Mouse (Mus musculus) left cerebral cortex, adult 2 months (tissue): ENCODE results near the gene Snx1. TPM values are rescaled to one million over a fixed set of nuclear protein-coding genes. Genes with fewer than 3 reads are reported as not detected.

Source experiments
- DNase-seq, 2 experiments: peaks; one replicate each; pipeline ENCODE4 v3.0.0; 2021 to 2022; ENCODE audit warnings: low spot score in 2 of 2, mixed read lengths in 1 of 2; ENCODE audit errors: extremely low spot score in 1 of 2
- H3K27ac ChIP-seq: fragments of 200-600 bp; 2 replicates; pipeline ENCODE4 v1.8.1; 2022
- H3K4me3 ChIP-seq: fragments of 200-600 bp; 2 replicates; pipeline ENCODE4 v1.8.1; 2022
- CTCF ChIP-seq: fragments of 200-600 bp; IDR thresholded peaks from 2 replicates; pipeline ENCODE4 v1.8.1; 2022; ENCODE audit warnings: antibody characterized with exemption, mild to moderate bottlenecking, moderate library complexity
- intact Hi-C: fragments of 180-260 bp; cut with DNase I; formaldehyde crosslinking; loops from one replicate; pipeline ENCODE4 v1.15.1; 2025
- total RNA-seq, 2 experiments: library from RNA; stranded (reverse); gene quantifications; 2 replicates each; pipeline ENCODE4 v1.2.3; 2021

Snx1 gene
- total RNA-seq, 2 experiments from 2014 or later: 71.8 to 74.8 TPM

DNA sequence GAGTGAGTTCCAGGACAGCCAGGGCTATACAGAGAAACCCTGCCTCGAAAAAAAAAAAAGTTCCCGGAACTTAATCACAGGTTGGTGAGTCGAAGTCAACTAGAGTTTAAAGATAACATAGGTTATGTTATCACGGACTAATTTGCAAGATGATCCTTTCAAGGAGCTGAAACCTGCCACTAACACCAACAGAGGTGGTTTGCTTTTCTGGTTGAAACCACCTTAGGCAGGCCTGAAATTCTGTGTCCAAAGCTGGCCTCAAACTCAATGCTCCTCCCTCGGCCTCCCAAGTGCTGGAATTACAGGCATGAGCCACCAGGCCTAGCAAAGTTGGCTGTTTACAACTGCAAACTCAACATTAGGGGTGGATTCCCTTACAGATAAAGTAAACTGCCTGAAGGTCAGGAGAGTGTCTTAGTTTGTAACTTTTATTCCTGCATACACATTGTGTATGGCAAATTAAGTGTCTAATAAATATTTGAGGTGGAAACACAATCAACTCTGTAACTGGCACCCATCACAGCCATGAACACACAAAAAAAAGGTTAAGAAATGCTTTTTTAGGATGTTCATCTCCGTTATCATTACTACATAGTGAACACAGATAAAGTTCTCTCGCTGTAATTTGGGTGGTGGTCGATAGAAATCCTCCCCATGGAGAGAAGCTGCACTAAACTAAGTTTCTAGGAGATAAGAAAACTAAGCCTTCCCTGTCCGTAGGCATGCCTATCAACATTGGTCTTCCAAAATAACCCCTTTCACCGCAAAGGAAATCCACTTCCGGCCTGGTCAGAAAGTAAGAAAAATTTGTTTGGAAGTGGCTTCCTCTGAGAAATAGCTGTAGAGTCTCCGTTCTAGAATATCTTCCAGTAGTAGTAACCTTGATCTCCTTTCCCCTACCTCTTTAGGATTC lies 588 bp downstream of the Snx1 start:
- H3K4me3 ChIP-seq: peak overlapping the region; percentile 68
- DNase-seq: no peak
- intact Hi-C loops: loop anchor here (2.0 kb wide), 1 partner anchor 217 kb away; the partner anchor contains the start of genes Csnk1g1 and Trip4
- peak overlapping the region; percentile 84 for H3K27ac ChIP-seq
- TF ChIP-seq CTCF: no peak

DNA sequence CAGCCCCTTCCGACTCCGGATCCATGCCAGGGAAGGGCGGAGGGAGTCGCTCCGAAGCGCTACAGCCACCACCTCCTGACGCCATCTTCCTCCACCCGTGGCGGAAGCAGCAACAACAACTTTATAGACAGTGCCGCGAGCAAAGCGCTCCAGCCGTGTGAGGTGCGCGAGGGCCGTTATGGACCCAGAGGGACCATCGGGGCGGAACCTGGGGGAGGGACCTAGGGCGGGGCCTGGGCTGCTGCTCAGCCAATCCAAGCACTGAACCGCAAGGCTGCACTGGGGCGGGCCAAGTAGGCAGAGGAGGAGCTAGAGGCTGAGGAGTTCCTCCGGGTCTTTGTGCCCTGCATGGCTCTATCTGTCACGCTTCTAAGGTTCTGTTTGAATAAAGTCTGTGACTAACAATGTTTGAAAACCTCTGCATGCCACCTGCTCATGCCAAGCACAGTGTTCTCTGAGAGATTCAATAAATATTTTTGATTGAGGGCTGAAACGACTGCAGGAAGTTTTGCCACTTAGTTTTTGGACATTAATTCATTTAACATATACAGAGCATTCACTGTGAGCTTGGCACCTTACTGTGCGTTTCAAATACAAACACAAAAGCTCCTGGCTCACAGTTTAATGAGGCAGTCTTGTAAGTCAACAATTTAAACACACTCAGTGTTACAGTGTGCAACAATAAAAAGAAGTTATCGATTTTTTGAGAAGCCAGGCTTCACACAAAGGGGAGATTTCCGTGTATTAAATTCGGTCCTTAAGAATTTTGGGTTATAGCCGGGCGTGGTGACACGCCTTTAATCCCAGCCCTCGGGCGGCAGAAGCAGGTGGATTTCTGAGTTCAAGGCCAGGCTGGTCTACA lies 1.5 kb downstream of the Snx1 start:
- TF ChIP-seq CTCF: no peak
- H3K4me3 ChIP-seq: peak overlapping the region; percentile 78
- intact Hi-C loops: loop anchor here (1.0 to 2.0 kb wide), 2 partner anchors 65 to 216 kb away; partner anchors contain the start of genes Csnk1g1, Ppib and Trip4
- H3K27ac ChIP-seq: peak overlapping the region; percentile 89
- DNase-seq: peak; percentile 91 to 93

DNA sequence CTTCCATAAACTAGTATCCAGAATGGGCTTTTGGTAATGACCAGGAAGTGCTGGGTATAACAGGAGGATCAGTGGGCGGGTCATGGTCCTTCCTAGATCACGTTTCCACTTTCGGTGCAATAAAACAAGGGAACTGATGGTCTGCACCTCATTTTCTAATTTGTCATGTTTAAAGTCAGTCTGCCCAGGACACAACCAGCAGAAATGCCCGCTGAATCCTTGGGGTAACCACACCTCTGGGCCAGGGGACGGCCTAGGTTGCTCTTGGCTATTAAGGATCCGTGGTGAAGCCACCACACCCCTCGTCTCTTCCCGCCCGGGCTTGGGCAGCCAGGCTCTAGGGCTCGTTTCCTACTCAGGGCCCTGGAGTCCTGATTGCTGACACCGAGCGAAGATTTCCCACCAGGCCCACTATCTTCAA lies 2.3 kb downstream of the Snx1 start:
- no peak for TF ChIP-seq CTCF
- DNase-seq: no peak
- intact Hi-C loops: loop anchor here (1.0 to 2.0 kb wide), 2 partner anchors 64 to 215 kb away; partner anchors contain the start of genes Csnk1g1, Ppib and Trip4
- Histone ChIP-seq H3K27ac (peak overlapping the region; percentile 89), H3K4me3 (peak overlapping the region; percentile 78)

DNA sequence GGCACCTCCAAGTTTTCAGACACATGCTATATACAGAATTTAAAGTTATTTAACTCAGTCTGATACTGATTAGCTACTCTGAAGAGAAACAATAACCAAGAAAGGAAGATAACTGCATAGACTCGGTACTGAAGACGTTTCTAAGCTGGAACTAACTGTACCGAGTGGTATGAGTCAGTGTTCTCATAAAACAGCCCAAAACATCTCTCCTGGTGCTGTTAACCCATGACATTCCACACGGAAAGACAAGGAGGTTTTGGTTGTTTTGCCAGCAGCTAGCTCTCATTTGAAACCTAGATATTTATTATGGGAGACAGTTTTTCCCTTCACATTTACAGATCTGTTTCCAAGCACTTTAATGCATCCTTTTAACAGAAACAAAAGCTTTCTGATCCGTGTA lies 2.7 kb downstream of the Snx1 start:
- no peak for DNase-seq
- no peak for TF ChIP-seq CTCF

DNA sequence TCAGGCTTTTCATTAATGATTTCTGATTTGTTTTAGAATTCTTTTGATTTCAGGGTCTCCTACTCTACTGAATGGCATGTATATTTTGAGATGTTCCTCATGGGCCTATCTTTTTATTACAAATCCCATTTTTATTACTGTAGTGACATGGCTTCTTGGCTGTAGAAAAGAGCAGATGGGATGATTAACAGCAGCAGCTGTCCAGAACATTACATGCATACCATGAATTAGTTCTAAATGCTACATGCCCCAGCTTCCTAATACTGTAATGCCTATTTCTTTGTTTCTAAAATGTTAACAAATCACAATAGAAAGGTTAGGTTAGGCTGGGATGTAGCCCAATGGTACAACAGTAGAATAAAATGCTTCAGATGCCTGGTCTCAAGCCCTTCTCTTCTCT lies 5.0 kb downstream of the Snx1 start:
- no peak for TF ChIP-seq CTCF
- no peak for DNase-seq
- intact Hi-C loops: no loop called here
- no peak overlapping the region for H3K27ac ChIP-seq
- no peak overlapping the region for H3K4me3 ChIP-seq

More for the DNA sequence above, 2.7 kb downstream of the Snx1 start:
- intact Hi-C loops: loop anchor here (1.0 to 2.0 kb wide), 2 partner anchors 63 to 215 kb away; partner anchors contain the start of genes Csnk1g1, Ppib and Trip4
- Histone ChIP-seq H3K4me3 (peak overlapping the region; percentile 78), H3K27ac (peak overlapping the region; percentile 89)

DNA sequence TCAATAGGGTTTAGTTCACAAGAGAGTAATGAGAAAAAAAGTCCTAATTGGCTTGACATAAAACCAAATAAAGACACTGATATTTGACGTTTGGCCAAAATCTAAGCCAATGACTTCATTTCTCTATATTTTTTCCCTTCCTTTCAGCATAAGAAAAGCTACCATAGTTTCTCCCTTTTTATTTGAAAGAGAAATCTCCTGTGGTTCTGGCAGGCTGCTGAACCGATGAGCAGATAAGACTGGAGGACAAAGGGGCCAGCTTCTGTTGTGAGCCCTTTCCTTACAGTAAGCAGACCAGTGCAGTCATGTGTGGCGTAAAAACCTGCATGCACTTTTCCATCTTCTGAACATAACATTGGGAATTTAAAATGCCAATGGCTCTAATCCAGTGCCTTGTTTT lies 5.4 kb downstream of the Snx1 start:
- H3K27ac ChIP-seq: no peak overlapping the region

DNA sequence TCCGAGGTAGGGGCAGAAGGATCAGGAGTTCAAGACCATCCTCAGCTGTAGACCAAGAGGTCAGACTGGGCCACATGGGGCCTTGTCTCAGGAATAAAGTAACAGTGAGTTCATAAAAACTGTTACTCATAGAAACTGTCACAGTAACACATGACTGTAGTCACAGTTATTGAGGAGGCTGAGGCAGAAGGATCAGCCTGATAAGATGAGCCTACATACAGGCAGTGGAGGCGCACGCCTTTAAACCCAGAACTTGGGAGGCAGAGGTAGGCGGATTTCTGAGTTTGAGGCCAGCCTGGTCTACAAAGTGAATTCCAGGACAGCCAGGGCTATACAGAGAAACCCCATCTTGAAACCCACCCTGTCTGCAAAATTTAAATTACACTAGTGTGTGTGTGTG lies 6.3 kb downstream of the Snx1 start:
- no peak for DNase-seq
- intact Hi-C loops: no loop called here
- TF ChIP-seq CTCF: no peak
- Histone ChIP-seq H3K4me3 (no peak overlapping the region), H3K27ac (no peak overlapping the region)

More for the DNA sequence above, 5.4 kb downstream of the Snx1 start:
- H3K4me3 ChIP-seq: no peak overlapping the region
- no peak for DNase-seq
- no peak for TF ChIP-seq CTCF
- intact Hi-C loops: no loop called here

DNA sequence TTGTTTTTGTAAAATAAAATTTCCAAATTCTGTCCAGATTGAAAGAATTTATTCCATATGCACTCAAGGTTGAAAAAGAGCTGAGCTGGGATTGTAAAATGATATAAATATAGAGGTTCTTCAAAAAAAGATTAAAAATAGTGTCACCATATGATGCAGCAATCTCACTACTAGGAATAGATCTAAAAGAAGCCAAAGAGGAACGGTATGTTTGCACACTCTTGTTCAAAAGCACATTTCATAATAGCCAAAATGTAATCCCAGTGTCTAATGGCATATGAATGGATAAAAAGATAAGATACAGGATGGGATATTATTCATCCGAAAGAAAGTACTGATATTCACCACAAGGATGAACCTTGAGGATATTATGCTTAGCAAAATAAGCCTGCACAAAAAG lies 6.9 kb downstream of the Snx1 start:
- intact Hi-C loops: no loop called here
- Histone ChIP-seq H3K27ac (0 out of 2 replicates have a peak overlapping the region, but pooled peaks have one; percentile 1), H3K4me3 (no peak overlapping the region)
- peak; percentile 3 for TF ChIP-seq CTCF
- no peak for DNase-seq

DNA sequence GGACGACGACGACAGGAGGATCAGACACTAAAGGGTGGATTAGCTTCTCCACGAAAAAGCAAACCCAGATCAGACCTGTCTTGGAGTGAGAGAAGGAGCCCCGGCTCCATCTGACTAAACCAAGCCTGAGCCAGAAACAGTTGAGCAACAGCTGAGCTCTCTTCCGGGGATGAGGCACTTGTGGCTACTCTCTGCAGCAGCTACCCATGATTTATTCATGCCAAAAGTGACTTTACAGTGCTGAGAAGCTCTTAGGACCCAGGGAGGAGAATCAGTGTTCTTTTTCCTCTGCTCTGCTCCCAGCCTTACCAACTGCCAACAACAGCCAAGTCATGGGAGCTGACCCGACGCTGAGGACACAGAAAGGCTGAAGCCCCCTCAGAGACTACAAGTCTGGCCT lies 9.5 kb downstream of the Snx1 start:
- no peak overlapping the region for H3K4me3 ChIP-seq
- intact Hi-C loops: no loop called here
- no peak overlapping the region for H3K27ac ChIP-seq
- no peak for DNase-seq
- no peak for TF ChIP-seq CTCF

DNA sequence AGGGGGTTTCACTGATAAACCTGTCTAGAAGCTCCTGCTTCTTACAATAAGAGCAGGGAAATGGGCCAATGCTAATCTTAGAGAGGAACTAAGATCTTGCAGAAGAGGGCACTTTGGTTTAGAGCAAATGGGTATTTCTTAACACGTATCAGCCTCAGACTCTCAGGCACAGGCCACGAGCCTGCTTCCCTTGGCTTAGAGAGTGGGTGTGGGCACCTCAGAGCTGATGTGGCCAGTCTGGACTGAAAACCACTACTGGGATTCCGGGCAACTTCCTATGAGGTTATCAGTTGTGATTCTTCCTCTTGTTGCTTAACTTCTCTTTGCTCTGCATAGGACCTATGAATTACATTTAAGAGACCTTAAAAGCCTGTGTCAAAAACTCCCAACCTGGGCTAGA lies 12.0 kb downstream of the Snx1 start:
- Histone ChIP-seq H3K27ac (no peak overlapping the region), H3K4me3 (no peak overlapping the region)
- DNase-seq: no peak
- intact Hi-C loops: no loop called here
- TF ChIP-seq CTCF: no peak

DNA sequence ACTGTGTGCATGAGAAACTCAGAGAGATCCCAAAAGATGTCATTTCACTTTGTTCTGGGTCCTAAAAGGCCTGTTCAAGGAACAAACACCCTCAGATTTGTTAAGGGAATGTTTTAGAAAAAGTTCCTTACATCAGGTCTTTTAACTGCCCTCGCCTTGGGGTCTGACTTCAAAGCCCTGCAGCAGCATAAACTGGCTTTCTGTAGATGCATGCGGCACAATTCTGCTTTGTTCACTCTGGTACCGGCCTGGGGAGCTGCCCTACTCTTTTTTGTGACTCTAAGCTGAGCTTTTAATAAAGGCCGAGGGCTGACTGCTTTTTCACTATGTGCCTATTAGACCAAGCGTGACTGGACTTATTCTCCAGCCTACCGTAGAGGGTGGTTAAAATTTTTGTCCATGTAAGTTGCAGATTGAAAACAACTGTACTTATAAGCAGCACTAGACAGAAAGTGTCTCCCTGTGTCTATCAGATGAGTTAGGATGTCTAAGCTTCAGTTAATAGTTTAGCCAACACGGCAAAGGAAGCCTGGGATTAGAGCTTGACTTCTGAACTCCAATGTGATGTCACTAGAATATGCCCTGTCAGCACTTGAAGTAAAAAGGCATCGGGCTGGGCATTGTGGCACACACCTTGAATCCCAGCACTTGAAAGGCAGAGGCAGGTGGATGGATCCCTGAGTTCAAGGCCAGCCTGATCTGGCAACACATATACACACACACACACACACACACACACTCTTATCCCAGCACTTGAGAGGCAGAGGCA lies 15.6 kb downstream of the Snx1 start:
- TF ChIP-seq CTCF: no peak
- peak overlapping the region; percentile 3; the same call in 1 of the 2 replicates for H3K27ac ChIP-seq

More for the DNA sequence above, 15.6 kb downstream of the Snx1 start:
- intact Hi-C loops: no loop called here
- no peak for DNase-seq
- no peak overlapping the region for H3K4me3 ChIP-seq
